Mouse (Mus musculus): ENCODE data around the gene Dnah3. TPM values are rescaled to one million over a fixed set of nuclear protein-coding genes. Genes with fewer than 3 reads are reported as not detected.
A peak's percentile ranks its signal among the peaks of the same experiment; 100 is the strongest.

The Dnah3 gene
- polyA plus RNA-seq, 1 experiment from 2014 or later, result not detected

- H3K27ac ChIP-seq (ENCODE audit: low read depth), result no peak overlapping the region
- no peak overlapping the region for H3K4me3 ChIP-seq (ENCODE audit: low read depth, low read length)
- 79% methylated on average over 3 of the region's 3 CpGs for WGBS (ENCODE audit: insufficient replicate concordance)
- no peaks in the 10 kb centered on the region for H3K9me3 ChIP-seq (ENCODE audit: low read length)
- no peak for ATAC-seq
- H3K4me1 ChIP-seq (ENCODE audit: insufficient read depth), result no peaks in the 10 kb centered on the region
- no peaks in the 10 kb centered on the region for H3K27me3 ChIP-seq (ENCODE audit: insufficient read depth, low read length)
- no peak overlapping the region for H3K9ac ChIP-seq (replicated peaks)
- no peaks in the 10 kb centered on the region for H3K36me3 ChIP-seq (replicated peaks; ENCODE audit: insufficient read depth, low read length)
- TF ChIP-seq CTCF (IDR thresholded peaks at IDR 0.05; ENCODE audit: low read depth) (peak; percentile 32), EP300 (IDR thresholded peaks at IDR 0.05; ENCODE audit: low read depth) (no peak)
- DNase-seq, result no peak
- no peak overlapping the region for H3K4me2 ChIP-seq (ENCODE audit: low read depth, low read length)
Measured at GRCm38 (mm10) chr7:120043990-120044389, 51.1 kb downstream of the Dnah3 start.

- Histone ChIP-seq H3K27ac (ENCODE audit: low read depth) (no peak overlapping the region), H3K36me3 (replicated peaks; ENCODE audit: insufficient read depth, low read length) (no peaks in the 10 kb centered on the region), H3K4me2 (ENCODE audit: low read depth, low read length) (no peak overlapping the region), H3K27me3 (ENCODE audit: insufficient read depth, low read length) (no peaks in the 10 kb centered on the region), H3K4me1 (ENCODE audit: insufficient read depth) (no peaks in the 10 kb centered on the region), H3K4me3 (ENCODE audit: low read depth, low read length) (no peak overlapping the region), H3K9me3 (ENCODE audit: low read length) (no peaks in the 10 kb centered on the region), H3K9ac (replicated peaks) (no peak overlapping the region)
- WGBS (ENCODE audit: insufficient replicate concordance), result 79% methylated on average over 5 of the region's 5 CpGs
- DNase-seq (no peak), ATAC-seq (no peak)
- TF ChIP-seq EP300 (IDR thresholded peaks at IDR 0.05; ENCODE audit: low read depth) (no peak), CTCF (IDR thresholded peaks at IDR 0.05; ENCODE audit: low read depth) (no peak)
Measured at GRCm38 (mm10) chr7:120036422-120036821, 58.7 kb downstream of the Dnah3 start.

GRCm38 (mm10) chr7:120034996-120035395 is 60.1 kb downstream of the Dnah3 start:
- DNase-seq, result no peak
- no peaks in the 10 kb centered on the region for H3K9me3 ChIP-seq (ENCODE audit: low read length)
- no peak overlapping the region for H3K27ac ChIP-seq (ENCODE audit: low read depth)
- H3K4me2 ChIP-seq (ENCODE audit: low read depth, low read length), result no peak overlapping the region
- WGBS (ENCODE audit: insufficient replicate concordance), result 60% methylated on average over 4 of the region's 4 CpGs
- H3K27me3 ChIP-seq (ENCODE audit: insufficient read depth, low read length), result no peaks in the 10 kb centered on the region
- H3K9ac ChIP-seq (replicated peaks), result no peak overlapping the region
- no peaks in the 10 kb centered on the region for H3K36me3 ChIP-seq (replicated peaks; ENCODE audit: insufficient read depth, low read length)
- H3K4me3 ChIP-seq (ENCODE audit: low read depth, low read length), result no peak overlapping the region
- ATAC-seq, result no peak
- TF ChIP-seq CTCF (IDR thresholded peaks at IDR 0.05; ENCODE audit: low read depth) (no peak), EP300 (IDR thresholded peaks at IDR 0.05; ENCODE audit: low read depth) (no peak)
- no peaks in the 10 kb centered on the region for H3K4me1 ChIP-seq (ENCODE audit: insufficient read depth)

- TF ChIP-seq EP300 (IDR thresholded peaks at IDR 0.05; ENCODE audit: low read depth) (no peak), CTCF (IDR thresholded peaks at IDR 0.05; ENCODE audit: low read depth) (no peak)
- 64% methylated on average over 1 of the region's 1 CpGs for WGBS (ENCODE audit: insufficient replicate concordance)
Measured at GRCm38 (mm10) chr7:120034566-120034965, 60.5 kb downstream of the Dnah3 start.

GRCm38 (mm10) chr7:120028669-120029068 is 66.4 kb downstream of the Dnah3 start:
- Histone ChIP-seq H3K9ac (replicated peaks) (no peak overlapping the region), H3K36me3 (replicated peaks; ENCODE audit: insufficient read depth, low read length) (no peaks in the 10 kb centered on the region), H3K4me2 (ENCODE audit: low read depth, low read length) (no peak overlapping the region), H3K27me3 (ENCODE audit: insufficient read depth, low read length) (no peaks in the 10 kb centered on the region), H3K27ac (ENCODE audit: low read depth) (no peak overlapping the region), H3K9me3 (ENCODE audit: low read length) (peaks cover 2% of the 10 kb centered on the region; the same call in 1 of the 2 replicates), H3K4me3 (ENCODE audit: low read depth, low read length) (no peak overlapping the region), H3K4me1 (ENCODE audit: insufficient read depth) (no peaks in the 10 kb centered on the region)
- DNase-seq (no peak), ATAC-seq (peak; percentile 51)
- 48% methylated on average over 1 of the region's 1 CpGs for WGBS (ENCODE audit: insufficient replicate concordance)
- no peak for TF ChIP-seq CTCF (IDR thresholded peaks at IDR 0.05; ENCODE audit: low read depth)
- TF ChIP-seq EP300 (IDR thresholded peaks at IDR 0.05; ENCODE audit: low read depth), result no peak

More at GRCm38 (mm10) chr7:120034566-120034965, 60.5 kb downstream of the Dnah3 start:
- Histone ChIP-seq H3K9me3 (ENCODE audit: low read length) (no peaks in the 10 kb centered on the region), H3K4me1 (ENCODE audit: insufficient read depth) (no peaks in the 10 kb centered on the region), H3K36me3 (replicated peaks; ENCODE audit: insufficient read depth, low read length) (no peaks in the 10 kb centered on the region), H3K9ac (replicated peaks) (no peak overlapping the region), H3K27ac (ENCODE audit: low read depth) (no peak overlapping the region), H3K4me2 (ENCODE audit: low read depth, low read length) (no peak overlapping the region), H3K4me3 (ENCODE audit: low read depth, low read length) (no peak overlapping the region), H3K27me3 (ENCODE audit: insufficient read depth, low read length) (no peaks in the 10 kb centered on the region)
- no peak for ATAC-seq
- no peak for DNase-seq

GRCm38 (mm10) chr7:119997066-119997465 is 98.0 kb downstream of the Dnah3 start:
- no peak for ATAC-seq
- no peak overlapping the region for H3K4me3 ChIP-seq (ENCODE audit: low read depth, low read length)
- no peaks in the 10 kb centered on the region for H3K36me3 ChIP-seq (replicated peaks; ENCODE audit: insufficient read depth, low read length)
- H3K4me2 ChIP-seq (ENCODE audit: low read depth, low read length), result no peak overlapping the region
- no peak overlapping the region for H3K9ac ChIP-seq (replicated peaks)
- H3K9me3 ChIP-seq (ENCODE audit: low read length), result no peaks in the 10 kb centered on the region
- no peak overlapping the region for H3K27ac ChIP-seq (ENCODE audit: low read depth)
- DNase-seq, result no peak
- H3K4me1 ChIP-seq (ENCODE audit: insufficient read depth), result no peaks in the 10 kb centered on the region
- WGBS (ENCODE audit: insufficient replicate concordance), result 67% methylated on average over 6 of the region's 6 CpGs
- TF ChIP-seq CTCF (IDR thresholded peaks at IDR 0.05; ENCODE audit: low read depth), result no peak
- no peak for TF ChIP-seq EP300 (IDR thresholded peaks at IDR 0.05; ENCODE audit: low read depth)
- no peaks in the 10 kb centered on the region for H3K27me3 ChIP-seq (ENCODE audit: insufficient read depth, low read length)

Data from liver, postnatal 0 days (tissue).